Mouse (Mus musculus): ENCODE data around the gene 1700023F06Rik.

Gene 1700023F06Rik

GRCm38 (mm10) chr11:103208458-103208857, at the start of gene 1700023F06Rik:
Gene 1700023F06Rik, minus strand, starts transcription at chr11:103208558.
- DNase-seq = no peak

GRCm38 (mm10) chr11:103257938-103258481, 49.7 kb upstream of the 1700023F06Rik start:
- DNase-seq = no peak

GRCm38 (mm10) chr11:103253605-103254004, 45.2 kb upstream of the 1700023F06Rik start:
- DNase-seq = no peak

- no peak for DNase-seq
Measured at GRCm38 (mm10) chr11:103252380-103252779, 44.0 kb upstream of the 1700023F06Rik start.

GRCm38 (mm10) chr11:103250324-103250723, 42.0 kb upstream of the 1700023F06Rik start:
- DNase-seq = no peak

GRCm38 (mm10) chr11:103249509-103249908, 41.2 kb upstream of the 1700023F06Rik start:
- no peak for DNase-seq

- DNase-seq = no peak
Measured at GRCm38 (mm10) chr11:103248837-103249236, 40.5 kb upstream of the 1700023F06Rik start.

- DNase-seq = peak; percentile 39 to 59
Measured at GRCm38 (mm10) chr11:103247504-103248177, 39.3 kb upstream of the 1700023F06Rik start.

GRCm38 (mm10) chr11:103246731-103247290, 38.5 kb upstream of the 1700023F06Rik start:
- DNase-seq = no peak

- no peak for DNase-seq
Measured at GRCm38 (mm10) chr11:103246081-103246730, 37.8 kb upstream of the 1700023F06Rik start.

GRCm38 (mm10) chr11:103244856-103245255, 36.5 kb upstream of the 1700023F06Rik start:
- no peak for DNase-seq

- DNase-seq = no peak
Measured at GRCm38 (mm10) chr11:103240740-103241139, 32.4 kb upstream of the 1700023F06Rik start.

GRCm38 (mm10) chr11:103237757-103238156, 29.4 kb upstream of the 1700023F06Rik start:
- no peak for DNase-seq

- DNase-seq = peak in 1 of 2 experiments; percentile 4
Measured at GRCm38 (mm10) chr11:103236903-103237302, 28.5 kb upstream of the 1700023F06Rik start.

- peak in 1 of 2 experiments; percentile 2 for DNase-seq
Measured at GRCm38 (mm10) chr11:103236431-103236830, 28.1 kb upstream of the 1700023F06Rik start.

GRCm38 (mm10) chr11:103235702-103236101, 27.3 kb upstream of the 1700023F06Rik start:
- no peak for DNase-seq

GRCm38 (mm10) chr11:103234447-103234846, 26.1 kb upstream of the 1700023F06Rik start:
- DNase-seq = no peak

- DNase-seq = peak; percentile 73 to 88
Measured at GRCm38 (mm10) chr11:103232966-103233365, 24.6 kb upstream of the 1700023F06Rik start.

GRCm38 (mm10) chr11:103231367-103231766, 23.0 kb upstream of the 1700023F06Rik start:
- DNase-seq = peak in 1 of 2 experiments; percentile 3

GRCm38 (mm10) chr11:103230626-103231025, 22.3 kb upstream of the 1700023F06Rik start:
- peak in 1 of 2 experiments; percentile 3 for DNase-seq

- DNase-seq = no peak
Measured at GRCm38 (mm10) chr11:103229608-103230007, 21.2 kb upstream of the 1700023F06Rik start.

- DNase-seq = no peak
Measured at GRCm38 (mm10) chr11:103223951-103224456, 15.6 kb upstream of the 1700023F06Rik start.

GRCm38 (mm10) chr11:103223444-103223843, 15.1 kb upstream of the 1700023F06Rik start:
- no peak for DNase-seq

Data from spleen, adult 18-20 months (tissue).